Mouse (Mus musculus): ENCODE results near the gene Atxn1.

DNA sequence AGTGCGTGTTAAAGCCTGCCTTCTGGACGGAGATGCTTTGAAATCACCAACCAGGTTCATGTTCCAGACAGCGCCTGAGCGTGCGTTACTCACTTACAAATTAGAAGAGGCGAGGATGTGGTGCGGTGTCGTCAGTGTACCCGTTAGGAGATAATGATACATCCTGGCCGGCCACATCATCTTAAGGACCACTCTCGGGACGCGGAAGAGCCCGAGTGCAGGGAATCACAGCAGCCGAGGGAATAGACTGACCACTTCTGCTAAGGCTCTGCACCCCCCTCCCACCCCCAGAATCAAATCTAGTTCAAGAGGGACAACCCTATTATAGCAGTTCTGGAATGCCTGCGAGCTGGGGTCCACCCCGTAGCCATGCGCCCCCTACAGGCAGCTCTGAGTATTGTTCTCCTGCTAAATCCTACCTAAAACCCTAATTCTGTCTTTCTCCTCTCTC is 157.2 kb downstream of the Atxn1 start:
- no peak for TF ChIP-seq NRF1 (IDR thresholded peaks at IDR 0.05; ENCODE audit: insufficient read depth, low read depth, low read length, poor library complexity, severe bottlenecking)
- no peak for TF ChIP-seq MAZ (IDR thresholded peaks at IDR 0.05; ENCODE audit: low read depth, low read length)
- TF ChIP-seq CTCF (IDR thresholded peaks at IDR 0.05 in 2 of 3, conservative IDR thresholded peaks at IDR 0.05 in 1 of 3; ENCODE audit: control insufficient read depth in 1 of 3, insufficient read depth in 1 of 3, low read depth in 2 of 3, low read length in 3 of 3, poor library complexity in 1 of 3, severe bottlenecking in 1 of 3), result peak; percentile 66 to 88 (median 79)
- no peak for TF ChIP-seq NELFE (IDR thresholded peaks at IDR 0.05; ENCODE audit: low read depth, low read length)
